Mouse (Mus musculus) stomach, embryonic 15.5 days (tissue): Measurements from ENCODE around the gene Ly9. TPM values are rescaled to one million over a fixed set of nuclear protein-coding genes. Genes with fewer than 3 reads are reported as not detected.

Experiments
- ATAC-seq: fragments of 200-750 bp; cut with Nextera tagmentation; 2 replicates; pipeline ENCODE4 v1.8.0; 2017; ENCODE audit warnings: low read depth, moderate number of reproducible peaks, moderate TSS enrichment; ENCODE audit not compliant: insufficient read depth, low FRiP score
- H3K27ac ChIP-seq: fragments of 300-500 bp; sonication (generic); 2 replicates; pipeline ENCODE4 v1.5.1; 2015; ENCODE audit warnings: mild to moderate bottlenecking, inconsistent platforms
- H3K27me3 ChIP-seq: fragments of 300-500 bp; sonication (generic); replicated peaks from 2 replicates; pipeline ENCODE4 v1.6.1; 2015; ENCODE audit warnings: inconsistent platforms
- H3K36me3 ChIP-seq: fragments of 300-500 bp; sonication (generic); 2 replicates; pipeline ENCODE4 v1.6.1; 2015; ENCODE audit warnings: inconsistent platforms
- H3K4me1 ChIP-seq: fragments of 300-500 bp; sonication (generic); 2 replicates; pipeline ENCODE4 v1.6.1; 2015; ENCODE audit warnings: inconsistent platforms
- H3K4me2 ChIP-seq: fragments of 300-500 bp; sonication (generic); 2 replicates; pipeline ENCODE4 v1.6.1; 2015; ENCODE audit warnings: mild to moderate bottlenecking, inconsistent platforms
- H3K4me3 ChIP-seq: fragments of 300-500 bp; sonication (generic); replicated peaks from 2 replicates; pipeline ENCODE4 v1.5.1; 2015; ENCODE audit warnings: inconsistent platforms
- H3K9ac ChIP-seq: fragments of 300-500 bp; sonication (generic); 2 replicates; pipeline ENCODE4 v1.6.1; 2015; ENCODE audit warnings: inconsistent platforms
- H3K9me3 ChIP-seq: fragments of 300-500 bp; sonication (generic); 2 replicates; pipeline ENCODE4 v1.6.1; 2016; ENCODE audit warnings: inconsistent platforms
- WGBS: fragments of 180-500 bp; shearing (Covaris S2); methylation state at CpG from one replicate; pipeline ENCODE4 v1.1.7; 2015; 5-methylcytosine and 5-hydroxymethylcytosine counted together
- polyA plus RNA-seq: library from polyadenylated mRNA; unstranded; fragments of >200 nt; fragmentation: Nextera tagmentation; extraction: Ambion mirVana; gene quantifications from 2 replicates; pipeline ENCODE4 v1.2.1, GENCODE M21; 2015

Ly9 gene
- 0.71 and 0.76 TPM in 2 replicates for polyA plus RNA-seq

DNA sequence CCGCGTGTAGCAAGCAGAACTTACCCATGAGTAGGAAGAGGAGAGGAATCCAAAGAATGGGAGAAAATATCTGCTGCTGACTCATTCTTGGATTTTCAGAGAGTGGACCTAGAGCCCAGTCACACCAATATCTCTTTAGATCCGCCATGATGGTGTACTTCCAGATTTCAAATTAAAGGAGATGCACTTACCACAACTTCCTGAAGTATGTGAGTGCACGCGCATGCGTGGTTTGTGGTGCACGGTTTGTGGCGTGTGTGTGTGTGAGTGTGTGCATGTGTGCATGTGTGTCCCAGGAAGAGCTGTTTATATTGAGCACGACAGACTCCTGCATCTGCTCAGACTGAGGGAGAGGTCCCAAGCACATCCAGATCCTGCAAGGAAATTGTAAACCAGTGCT, at the start of gene Ly9:
TSS of gene Ly9 (minus strand) at position 235 of the 400 bp plus-strand sequence.
- ATAC-seq, result no peak
- H3K36me3 ChIP-seq, result no peaks in the 10 kb centered on the region
- H3K4me1 ChIP-seq, result no peaks in the 10 kb centered on the region
- no peak within 1 kb of the TSS for H3K4me2 ChIP-seq
- H3K27ac ChIP-seq, result no peak within 1 kb of the TSS
- H3K9ac ChIP-seq, result no peak within 1 kb of the TSS
- no peaks in the 10 kb centered on the region for H3K27me3 ChIP-seq
- whole genome bisulfite sequencing, result 76% methylated on average over 9 of the region's 9 CpGs
- no peak within 1 kb of the TSS for H3K4me3 ChIP-seq
- no peaks in the 10 kb centered on the region for H3K9me3 ChIP-seq

DNA sequence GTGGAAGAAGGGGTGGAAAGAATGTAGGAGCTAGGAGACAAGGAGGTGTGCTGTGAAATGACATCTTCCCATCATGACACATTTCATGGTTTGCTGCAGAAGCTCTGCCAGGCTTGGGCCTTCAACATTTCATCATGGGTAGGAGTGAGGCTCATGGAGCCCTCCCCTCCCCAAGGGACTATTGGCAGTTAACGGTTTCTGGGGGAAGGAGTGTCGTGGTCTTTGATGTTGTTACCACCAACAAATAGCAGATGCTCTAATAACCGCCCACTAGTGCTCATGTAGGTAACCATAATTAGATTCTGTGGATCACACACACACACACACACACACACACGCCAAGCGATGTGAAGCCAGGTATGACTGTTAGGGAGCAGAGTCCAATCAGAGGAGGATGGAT, 45.5 kb upstream of the Ly9 start, which contains the start of gene Slamf7:
TSS of gene Slamf7 (minus strand) at position 302 of the 400 bp plus-strand sequence.
- Histone ChIP-seq H3K9ac (no peak within 1 kb of the TSS), H3K36me3 (no peaks in the 10 kb centered on the region), H3K27ac (no peak within 1 kb of the TSS), H3K27me3 (no peaks in the 10 kb centered on the region), H3K9me3 (no peaks in the 10 kb centered on the region), H3K4me2 (no peak within 1 kb of the TSS), H3K4me1 (no peaks in the 10 kb centered on the region), H3K4me3 (no peak within 1 kb of the TSS)
- 86% methylated on average over 5 of the region's 5 CpGs for WGBS
- ATAC-seq, result no peak

DNA sequence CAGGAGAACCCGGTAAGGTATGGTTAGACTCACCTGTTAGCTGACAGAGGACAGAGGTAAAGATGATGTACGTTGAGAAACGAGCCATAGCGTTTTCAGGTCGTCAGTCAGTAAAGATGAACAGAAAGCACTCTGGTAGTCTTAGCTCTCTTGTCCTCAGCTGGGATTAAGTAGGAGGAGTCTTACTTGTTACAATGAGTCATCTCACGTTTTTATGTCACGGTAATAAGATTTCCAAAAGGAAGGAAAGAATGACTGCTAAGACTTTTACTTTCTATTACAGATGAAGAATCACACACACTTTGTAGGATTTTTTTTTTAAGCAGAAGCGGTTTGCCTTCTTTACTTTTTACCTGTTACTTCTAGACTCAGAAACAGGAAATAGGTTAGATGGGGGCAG, 41.6 kb upstream of the Ly9 start:
- ATAC-seq, result no peak
- H3K4me1 ChIP-seq, result no peaks in the 10 kb centered on the region

DNA sequence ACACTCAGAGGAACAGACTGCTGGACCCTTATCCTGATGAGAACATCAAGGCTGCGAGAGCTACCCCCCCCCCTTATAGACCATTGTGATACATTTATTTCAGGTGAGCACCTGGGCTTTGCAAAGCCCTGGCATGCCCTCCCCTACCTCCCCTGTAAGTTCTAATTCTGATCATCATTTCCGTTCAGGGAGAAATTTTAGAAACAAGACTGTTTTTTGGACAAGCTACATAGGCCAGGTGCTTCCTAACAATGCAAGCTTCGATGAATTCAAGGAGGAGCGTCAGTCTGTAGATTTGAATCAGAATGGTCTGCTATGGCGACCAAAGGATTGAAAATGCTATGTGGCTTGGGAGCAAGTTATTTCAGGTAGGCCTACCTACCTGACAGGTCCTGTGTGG, 40.5 kb upstream of the Ly9 start:
- Histone ChIP-seq H3K27me3 (no peaks in the 10 kb centered on the region), H3K4me3 (no peak overlapping the region), H3K9ac (no peak overlapping the region), H3K27ac (no peak overlapping the region), H3K4me2 (no peak overlapping the region), H3K36me3 (no peaks in the 10 kb centered on the region), H3K9me3 (no peaks in the 10 kb centered on the region), H3K4me1 (no peaks in the 10 kb centered on the region)
- ATAC-seq, result no peak
- 85% methylated on average over 5 of the region's 5 CpGs for WGBS

More for the DNA sequence above, 41.6 kb upstream of the Ly9 start:
- no peak overlapping the region for H3K27ac ChIP-seq
- H3K36me3 ChIP-seq, result no peaks in the 10 kb centered on the region
- H3K4me3 ChIP-seq, result no peak overlapping the region
- no peaks in the 10 kb centered on the region for H3K9me3 ChIP-seq
- no peak overlapping the region for H3K4me2 ChIP-seq
- H3K27me3 ChIP-seq, result no peaks in the 10 kb centered on the region
- H3K9ac ChIP-seq, result no peak overlapping the region
- 64% methylated on average over 8 of the region's 8 CpGs for WGBS

DNA sequence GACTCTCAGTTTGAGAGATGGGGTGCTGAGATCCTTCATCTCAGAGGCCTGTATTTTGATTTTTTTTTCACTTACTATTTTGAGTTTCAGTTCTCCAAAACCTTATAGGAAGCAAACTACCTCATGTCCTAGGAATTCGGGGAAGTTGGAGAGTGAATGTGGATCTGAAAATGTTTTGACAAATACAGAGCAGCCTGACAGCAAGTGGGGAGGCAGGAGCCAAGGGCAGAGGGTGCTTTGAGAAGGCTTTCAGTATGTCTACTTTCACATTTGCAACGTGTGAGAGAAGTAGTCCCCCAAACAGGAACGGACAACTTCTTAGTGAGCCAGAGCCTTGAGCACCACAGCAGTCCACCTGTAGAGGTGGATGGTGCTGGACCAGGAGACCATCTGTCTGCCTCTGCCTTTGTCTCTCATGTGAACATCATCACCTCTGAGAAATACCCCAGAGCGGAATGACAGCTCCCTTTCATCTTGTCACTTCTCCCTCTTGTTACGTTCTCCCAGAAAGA, 39.3 kb upstream of the Ly9 start:
- Histone ChIP-seq H3K27ac (no peak overlapping the region), H3K4me3 (no peak overlapping the region), H3K4me1 (no peaks in the 10 kb centered on the region), H3K4me2 (no peak overlapping the region), H3K9me3 (no peaks in the 10 kb centered on the region), H3K36me3 (no peaks in the 10 kb centered on the region), H3K27me3 (no peaks in the 10 kb centered on the region), H3K9ac (no peak overlapping the region)
- WGBS, result 60% methylated on average over 5 of the region's 5 CpGs
- ATAC-seq, result no peak

DNA sequence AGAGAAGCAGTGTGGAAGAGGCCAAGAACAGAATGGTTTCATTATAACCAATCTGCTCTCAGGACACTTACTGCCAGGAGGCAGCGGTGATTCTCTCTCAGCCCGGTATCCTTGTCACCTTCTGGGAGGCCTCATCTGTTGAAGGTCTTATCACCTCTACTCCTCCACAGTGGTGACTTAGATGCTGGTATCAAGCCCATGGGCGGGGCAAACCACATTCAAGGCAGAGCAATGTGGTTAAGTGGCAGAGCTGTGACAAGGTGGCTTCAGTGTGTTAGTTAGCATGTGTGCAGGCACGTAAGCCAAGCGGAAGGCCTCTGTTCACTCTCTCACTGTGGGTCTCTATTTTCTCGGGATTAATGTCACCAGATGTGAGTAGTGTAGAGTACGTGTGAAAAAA, 36.4 kb upstream of the Ly9 start:
- H3K27ac ChIP-seq, result no peak overlapping the region
- no peaks in the 10 kb centered on the region for H3K36me3 ChIP-seq
- no peak for ATAC-seq
- no peak overlapping the region for H3K9ac ChIP-seq
- no peaks in the 10 kb centered on the region for H3K9me3 ChIP-seq
- WGBS, result 70% methylated on average over 7 of the region's 7 CpGs
- no peak overlapping the region for H3K4me3 ChIP-seq
- no peaks in the 10 kb centered on the region for H3K27me3 ChIP-seq
- H3K4me1 ChIP-seq, result no peaks in the 10 kb centered on the region
- H3K4me2 ChIP-seq, result no peak overlapping the region

DNA sequence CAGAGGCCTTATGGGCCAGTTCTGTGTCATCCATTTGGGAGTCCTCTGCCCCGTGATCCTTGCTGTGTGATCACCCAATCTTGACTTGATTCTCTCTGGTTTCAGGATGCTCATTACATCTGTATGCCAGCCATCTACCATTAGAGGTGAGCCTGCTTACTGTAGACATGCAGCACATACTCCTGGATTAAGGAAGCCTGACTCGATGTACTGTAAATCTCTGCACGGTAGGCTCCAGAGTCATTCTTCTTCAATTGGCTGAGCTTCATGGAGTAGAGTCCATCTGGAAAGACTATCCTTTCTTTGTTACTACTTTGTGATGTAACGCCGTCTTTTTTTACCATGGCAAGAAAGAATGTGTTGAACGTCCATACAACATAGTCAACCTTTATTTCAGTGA, 33.6 kb upstream of the Ly9 start:
- Histone ChIP-seq H3K4me1 (no peaks in the 10 kb centered on the region), H3K9ac (no peak overlapping the region), H3K36me3 (no peaks in the 10 kb centered on the region), H3K9me3 (no peaks in the 10 kb centered on the region), H3K4me2 (no peak overlapping the region), H3K4me3 (no peak overlapping the region), H3K27ac (no peak overlapping the region), H3K27me3 (no peaks in the 10 kb centered on the region)
- no peak for ATAC-seq
- WGBS, result 91% methylated on average over 6 of the region's 6 CpGs

DNA sequence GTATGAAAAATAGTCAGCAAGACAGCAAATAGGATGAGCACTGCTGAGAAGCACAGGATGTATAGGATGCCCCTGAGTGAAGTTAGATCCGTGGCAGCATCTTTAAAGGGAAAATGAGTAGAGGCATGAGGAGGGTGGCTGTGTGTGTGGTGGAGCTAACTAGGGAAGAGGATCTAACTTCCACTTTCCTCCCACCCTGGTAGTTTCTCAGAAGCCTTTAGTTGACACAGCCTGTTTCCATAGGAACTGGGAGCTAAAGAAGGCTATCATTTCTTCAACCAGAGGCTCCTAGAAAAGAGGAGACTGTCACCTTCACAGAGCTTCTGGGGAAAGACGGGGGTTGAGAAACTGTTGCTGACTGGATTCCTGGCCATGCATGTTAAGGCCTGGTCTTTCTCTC, 31.5 kb upstream of the Ly9 start:
- Histone ChIP-seq H3K36me3 (no peaks in the 10 kb centered on the region), H3K4me1 (no peaks in the 10 kb centered on the region), H3K9me3 (no peaks in the 10 kb centered on the region), H3K27me3 (no peaks in the 10 kb centered on the region), H3K27ac (no peak overlapping the region), H3K4me3 (no peak overlapping the region), H3K4me2 (no peak overlapping the region), H3K9ac (no peak overlapping the region)
- no peak for ATAC-seq
- WGBS, result 68% methylated on average over 2 of the region's 2 CpGs

DNA sequence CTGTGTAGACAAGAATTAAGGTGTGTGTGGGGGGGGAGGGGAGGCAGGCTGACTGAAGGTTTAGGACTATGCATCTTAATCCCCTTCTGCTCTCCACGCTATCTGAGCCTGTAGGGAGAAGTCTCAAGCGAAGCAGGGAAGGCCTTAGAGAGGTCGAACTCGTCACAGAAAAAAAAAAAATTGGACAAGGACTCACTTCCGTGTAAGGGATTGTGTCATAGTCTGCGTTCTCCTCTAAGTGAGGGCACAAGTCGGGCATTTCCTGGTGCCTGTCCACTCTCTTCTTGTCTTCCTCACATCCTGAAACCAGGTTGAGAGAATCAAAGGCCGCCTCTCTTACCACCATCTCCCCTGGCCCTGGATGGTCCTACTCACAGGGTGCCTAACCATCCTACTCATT, 29.9 kb upstream of the Ly9 start:
- Histone ChIP-seq H3K36me3 (no peaks in the 10 kb centered on the region), H3K4me3 (no peak overlapping the region), H3K4me2 (no peak overlapping the region), H3K9me3 (no peaks in the 10 kb centered on the region), H3K9ac (no peak overlapping the region), H3K27ac (no peak overlapping the region), H3K4me1 (no peaks in the 10 kb centered on the region), H3K27me3 (no peaks in the 10 kb centered on the region)
- no peak for ATAC-seq
- 80% methylated on average over 8 of the region's 8 CpGs for WGBS

DNA sequence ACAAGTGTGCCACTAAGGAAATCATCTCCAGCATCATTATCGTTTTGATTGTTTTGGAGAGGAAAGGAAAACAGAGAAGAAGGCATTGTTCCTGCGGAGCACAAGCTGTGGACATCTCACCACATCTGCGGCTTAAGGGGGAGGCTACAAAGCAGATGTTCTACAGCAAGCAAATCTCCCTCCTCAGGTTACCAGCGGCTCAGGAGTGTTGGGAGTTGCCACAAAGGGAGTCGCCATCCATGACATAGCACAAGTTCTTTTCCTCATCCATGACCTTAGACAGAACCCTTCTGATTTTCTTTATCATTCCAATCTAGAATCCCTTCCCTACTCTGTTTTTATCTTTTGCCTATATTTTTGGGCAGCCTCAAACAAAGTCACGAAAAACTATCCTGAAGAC, 28.5 kb upstream of the Ly9 start:
- no peak overlapping the region for H3K27ac ChIP-seq
- H3K27me3 ChIP-seq, result no peaks in the 10 kb centered on the region
- H3K4me2 ChIP-seq, result no peak overlapping the region
- WGBS, result 49% methylated on average over 6 of the region's 6 CpGs
- ATAC-seq, result no peak
- no peak overlapping the region for H3K9ac ChIP-seq
- no peaks in the 10 kb centered on the region for H3K36me3 ChIP-seq
- no peaks in the 10 kb centered on the region for H3K4me1 ChIP-seq
- no peak overlapping the region for H3K4me3 ChIP-seq
- H3K9me3 ChIP-seq, result no peaks in the 10 kb centered on the region

DNA sequence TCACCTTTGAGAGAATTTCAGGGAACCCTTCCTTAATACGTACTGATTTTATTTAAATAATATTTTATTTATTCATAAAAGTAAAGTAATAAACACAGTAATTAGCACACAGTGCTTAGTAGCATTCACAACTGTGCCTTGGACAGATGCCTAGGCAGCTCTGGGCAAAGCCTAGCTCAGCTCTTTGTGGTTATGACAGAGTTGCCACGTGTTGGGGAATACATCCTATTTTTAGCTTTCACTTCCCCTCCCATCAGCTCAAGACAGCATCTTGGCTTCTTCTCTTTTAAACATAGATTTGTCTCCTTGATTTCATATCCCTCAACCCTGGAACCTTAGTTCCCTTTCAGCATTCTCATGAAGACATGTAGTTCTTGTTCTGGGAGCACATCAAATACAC, 24.2 kb upstream of the Ly9 start:
- H3K36me3 ChIP-seq, result no peaks in the 10 kb centered on the region
- no peaks in the 10 kb centered on the region for H3K27me3 ChIP-seq
- ATAC-seq, result no peak
- WGBS, result 59% methylated on average over 2 of the region's 2 CpGs
- no peak overlapping the region for H3K9ac ChIP-seq
- H3K4me3 ChIP-seq, result no peak overlapping the region
- no peak overlapping the region for H3K4me2 ChIP-seq
- H3K4me1 ChIP-seq, result no peaks in the 10 kb centered on the region
- H3K27ac ChIP-seq, result no peak overlapping the region
- H3K9me3 ChIP-seq, result no peaks in the 10 kb centered on the region

DNA sequence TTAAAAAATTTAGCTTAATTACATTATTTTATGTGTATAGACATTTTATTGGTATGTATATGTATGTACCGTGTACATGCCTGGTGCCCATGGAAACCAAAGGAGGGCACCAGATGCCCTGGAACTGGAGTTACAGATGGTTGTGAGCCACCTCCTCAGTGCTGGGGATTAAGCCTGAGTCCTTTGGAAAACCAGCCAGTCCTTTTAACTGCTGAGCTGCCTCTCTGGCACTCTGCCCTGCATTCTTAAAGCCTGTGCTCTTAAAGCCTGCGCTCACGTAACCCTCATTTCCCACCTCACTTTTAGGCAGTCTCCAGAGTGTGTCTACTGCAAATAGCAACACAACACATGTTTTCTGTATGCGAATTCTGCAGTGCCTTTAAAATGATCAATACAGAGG, 23.7 kb upstream of the Ly9 start:
- 67% methylated on average over 4 of the region's 4 CpGs for WGBS
- Histone ChIP-seq H3K4me2 (no peak overlapping the region), H3K27ac (no peak overlapping the region), H3K9ac (no peak overlapping the region), H3K4me1 (no peaks in the 10 kb centered on the region), H3K36me3 (no peaks in the 10 kb centered on the region), H3K27me3 (no peaks in the 10 kb centered on the region), H3K4me3 (no peak overlapping the region), H3K9me3 (no peaks in the 10 kb centered on the region)
- ATAC-seq, result no peak

DNA sequence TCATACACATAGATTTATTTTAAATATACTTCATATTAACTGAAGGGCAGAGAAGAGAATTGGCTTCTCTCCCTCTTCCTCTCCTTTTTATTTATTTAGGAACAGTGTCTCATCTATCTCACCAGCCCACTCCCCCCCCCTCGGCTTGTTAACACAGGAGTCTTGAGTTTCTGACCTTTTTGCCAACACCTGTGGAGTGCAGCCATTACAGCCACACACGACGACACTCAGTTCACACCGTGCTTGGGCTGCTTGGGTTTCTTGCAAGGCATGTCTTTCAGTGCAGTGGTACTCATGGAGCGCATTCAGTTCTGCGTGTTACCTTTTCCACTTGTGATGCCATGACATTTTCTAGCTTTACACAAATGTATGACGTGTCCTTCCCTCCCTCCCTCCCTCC, 22.8 kb upstream of the Ly9 start:
- Histone ChIP-seq H3K36me3 (no peaks in the 10 kb centered on the region), H3K4me1 (no peaks in the 10 kb centered on the region), H3K27ac (no peak overlapping the region), H3K9me3 (no peaks in the 10 kb centered on the region), H3K4me3 (no peak overlapping the region), H3K27me3 (no peaks in the 10 kb centered on the region), H3K4me2 (no peak overlapping the region), H3K9ac (no peak overlapping the region)
- ATAC-seq, result no peak
- 61% methylated on average over 7 of the region's 7 CpGs for WGBS
